Mouse (Mus musculus) embryonic fibroblast, embryonic 13.5 days (primary cell): ENCODE measurements around the gene Pmpca.

Experiments
- CTCF ChIP-seq: IDR thresholded peaks from 2 replicates; pipeline ENCODE4 v1.5.1; 2011; ENCODE audit warnings: mild to moderate bottlenecking, control low read depth, low read length, moderate library complexity, borderline replicate concordance; ENCODE audit not compliant: insufficient read depth
- POLR2A ChIP-seq: IDR thresholded peaks from 2 replicates; pipeline ENCODE4 v1.6.1; 2011; ENCODE audit warnings: low read depth, mild to moderate bottlenecking, control low read depth, low read length, moderate library complexity

- TF ChIP-seq CTCF, result no peak
- no peak for TF ChIP-seq POLR2A
Measured at GRCm38 (mm10) chr2:26421969-26422368, 32.8 kb downstream of the Pmpca start.
